Mouse (Mus musculus) intestine, postnatal 0 days (tissue): ENCODE results near the gene Nme7. TPM values are rescaled to one million over a fixed set of nuclear protein-coding genes. Genes with fewer than 3 reads are reported as not detected.

Experiments used
- ATAC-seq: fragments of 200-750 bp; cut with Nextera tagmentation; 2 replicates; pipeline ENCODE4 v1.8.0; 2017; ENCODE audit warnings: mild to moderate bottlenecking, moderate TSS enrichment, moderate library complexity
- H3K27ac ChIP-seq: fragments of 300-500 bp; sonication (generic); 2 replicates; pipeline ENCODE4 v1.5.1; 2014; ENCODE audit warnings: mild to moderate bottlenecking, low read depth, low read length, moderate library complexity
- H3K27me3 ChIP-seq: fragments of 300-500 bp; sonication (generic); replicated peaks from 2 replicates; pipeline ENCODE4 v1.6.1; 2014; ENCODE audit warnings: low read length, mixed read lengths; ENCODE audit not compliant: control insufficient read depth, insufficient read depth
- H3K36me3 ChIP-seq: fragments of 300-500 bp; sonication (generic); 2 replicates; pipeline ENCODE4 v1.6.1; 2014; ENCODE audit warnings: mild to moderate bottlenecking, moderate library complexity; ENCODE audit not compliant: control insufficient read depth, insufficient read depth
- H3K4me1 ChIP-seq: fragments of 300-500 bp; sonication (generic); replicated peaks from 2 replicates; pipeline ENCODE4 v1.6.1; 2014; ENCODE audit warnings: antibody characterized with exemption, low read length, mixed read lengths; ENCODE audit not compliant: control insufficient read depth, insufficient read depth
- H3K4me2 ChIP-seq: fragments of 300-500 bp; sonication (generic); replicated peaks from 2 replicates; pipeline ENCODE4 v1.6.1; 2014; ENCODE audit warnings: low read depth, mild to moderate bottlenecking, moderate library complexity
- H3K4me3 ChIP-seq: fragments of 300-500 bp; sonication (generic); 2 replicates; pipeline ENCODE4 v1.5.1; 2014; ENCODE audit warnings: low read depth, low read length
- H3K9ac ChIP-seq: fragments of 300-500 bp; sonication (generic); 2 replicates; pipeline ENCODE4 v1.6.1; 2014; ENCODE audit warnings: mild to moderate bottlenecking, low read depth, low read length
- H3K9me3 ChIP-seq: fragments of 300-500 bp; sonication (generic); 2 replicates; pipeline ENCODE4 v1.6.1; 2016; ENCODE audit warnings: mixed run types; ENCODE audit not compliant: control insufficient read depth
- CTCF ChIP-seq: sonication (generic); IDR thresholded peaks from 2 replicates; pipeline ENCODE4 v1.5.1; 2016; ENCODE audit warnings: low read depth, mild to moderate bottlenecking, control low read depth, antibody characterized with exemption, moderate library complexity
- WGBS: fragments of 180-500 bp; shearing (Covaris S2); extraction: QIAGEN DNeasy Blood & Tissue Kit; methylation state at CpG from one replicate; pipeline ENCODE4 v1.1.7; 2014; 5-methylcytosine and 5-hydroxymethylcytosine counted together
- polyA plus RNA-seq: library from polyadenylated mRNA; unstranded; fragments of >200 nt; fragmentation: Nextera tagmentation; extraction: Ambion mirVana; gene quantifications from 2 replicates; pipeline ENCODE4 v1.2.1, GENCODE M21; 2015

The Nme7 gene
- polyA plus RNA-seq, 1 experiment from 2014 or later = 18.0 TPM

DNA sequence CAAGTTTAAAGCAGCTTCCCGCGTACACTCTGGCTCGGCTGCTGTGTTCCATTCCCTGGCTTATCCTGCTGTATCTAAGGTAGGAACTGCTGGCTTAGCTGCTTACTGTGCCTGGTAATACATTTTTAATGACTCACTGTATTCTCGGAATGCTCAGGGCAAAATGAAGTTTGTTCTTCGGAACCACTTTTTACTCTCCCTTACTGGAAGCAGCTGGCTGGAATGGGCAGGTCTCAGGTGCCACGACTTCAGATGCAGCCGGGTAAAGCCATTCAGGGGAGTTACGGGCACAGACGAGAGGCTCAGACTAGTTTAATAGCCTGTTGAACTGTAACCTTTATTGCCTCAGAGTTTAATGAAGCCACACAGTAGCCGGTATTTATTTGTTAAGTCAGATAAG lies 17.5 kb downstream of the Nme7 start:
- peak overlapping the region; percentile 22 for H3K4me2 ChIP-seq
- no peak overlapping the region for H3K9ac ChIP-seq
- no peak for TF ChIP-seq CTCF
- no peaks in the 10 kb centered on the region for H3K27me3 ChIP-seq
- H3K36me3 ChIP-seq = no peaks in the 10 kb centered on the region
- H3K4me1 ChIP-seq = no peaks in the 10 kb centered on the region; the same call in 1 of the 2 replicates
- peak; percentile 74 for ATAC-seq
- no peaks in the 10 kb centered on the region for H3K9me3 ChIP-seq
- peak overlapping the region; percentile 10; the same call in 1 of the 2 replicates for H3K27ac ChIP-seq
- H3K4me3 ChIP-seq = no peak overlapping the region
- WGBS = 35% methylated on average over 10 of the region's 10 CpGs

DNA sequence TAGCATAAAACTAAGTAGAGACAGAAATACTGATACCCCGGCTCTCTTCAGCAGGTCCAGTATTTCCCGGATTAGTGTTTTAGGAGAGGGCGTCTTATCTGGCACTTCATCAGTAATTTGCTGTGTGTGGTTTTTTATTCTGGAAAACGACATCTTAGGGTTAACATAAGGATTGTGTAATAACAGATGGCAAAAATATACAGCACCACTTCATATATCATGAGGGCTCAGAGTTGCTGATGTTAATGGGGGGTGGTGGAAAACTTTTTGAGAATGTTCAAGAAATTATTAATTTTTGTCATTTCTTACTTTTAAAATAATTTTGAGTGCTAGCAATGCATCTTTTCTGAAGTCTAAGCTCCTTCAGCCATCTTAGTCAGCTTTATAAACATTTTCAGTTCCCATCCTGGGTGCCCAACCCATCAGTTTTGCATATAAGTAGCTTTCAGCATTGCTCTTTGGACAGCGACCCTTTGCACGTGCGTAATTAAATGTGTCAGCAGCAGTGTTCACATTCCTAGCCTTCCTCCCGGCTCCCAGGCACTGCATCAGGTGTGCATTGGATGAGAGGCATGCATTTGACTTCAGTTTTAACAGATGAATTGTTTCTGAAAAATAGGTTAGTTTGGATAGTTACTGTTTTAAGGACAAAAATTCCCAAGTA lies 19.2 kb downstream of the Nme7 start:
- no peaks in the 10 kb centered on the region; the same call in 1 of the 2 replicates for H3K4me1 ChIP-seq
- no peak overlapping the region for H3K4me3 ChIP-seq
- no peak overlapping the region for H3K4me2 ChIP-seq
- ATAC-seq = no peak
- H3K9ac ChIP-seq = no peak overlapping the region
- H3K27ac ChIP-seq = no peak overlapping the region
- WGBS = 57% methylated on average over 8 of the region's 8 CpGs
- no peaks in the 10 kb centered on the region for H3K27me3 ChIP-seq
- no peak for TF ChIP-seq CTCF
- H3K9me3 ChIP-seq = no peaks in the 10 kb centered on the region
- H3K36me3 ChIP-seq = no peaks in the 10 kb centered on the region

DNA sequence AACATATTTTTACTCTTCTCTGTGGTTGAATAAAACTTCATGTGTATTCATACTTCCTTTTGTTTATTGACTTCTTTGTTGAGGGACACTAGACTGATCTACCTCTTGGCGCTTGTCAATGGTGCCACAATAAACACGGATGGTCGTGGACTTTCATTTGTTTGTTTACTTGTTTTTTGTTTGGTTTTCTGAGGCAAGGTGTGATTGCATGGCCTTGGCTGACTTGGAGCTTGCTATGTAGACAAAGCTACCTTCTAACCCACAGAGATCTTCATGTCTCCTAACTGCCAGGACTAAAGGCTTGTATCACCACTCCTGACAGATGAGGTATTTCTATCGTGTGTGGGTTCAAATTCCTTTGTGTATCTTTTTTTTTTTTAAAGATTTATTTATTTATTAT lies 20.3 kb downstream of the Nme7 start:
- TF ChIP-seq CTCF = no peak
- ATAC-seq = no peak
- Histone ChIP-seq H3K27me3 (no peaks in the 10 kb centered on the region), H3K36me3 (no peaks in the 10 kb centered on the region), H3K4me2 (no peak overlapping the region), H3K4me1 (no peaks in the 10 kb centered on the region; the same call in 1 of the 2 replicates), H3K27ac (no peak overlapping the region), H3K9ac (no peak overlapping the region), H3K4me3 (no peak overlapping the region), H3K9me3 (no peaks in the 10 kb centered on the region)
- WGBS = 82% methylated on average over 4 of the region's 4 CpGs

DNA sequence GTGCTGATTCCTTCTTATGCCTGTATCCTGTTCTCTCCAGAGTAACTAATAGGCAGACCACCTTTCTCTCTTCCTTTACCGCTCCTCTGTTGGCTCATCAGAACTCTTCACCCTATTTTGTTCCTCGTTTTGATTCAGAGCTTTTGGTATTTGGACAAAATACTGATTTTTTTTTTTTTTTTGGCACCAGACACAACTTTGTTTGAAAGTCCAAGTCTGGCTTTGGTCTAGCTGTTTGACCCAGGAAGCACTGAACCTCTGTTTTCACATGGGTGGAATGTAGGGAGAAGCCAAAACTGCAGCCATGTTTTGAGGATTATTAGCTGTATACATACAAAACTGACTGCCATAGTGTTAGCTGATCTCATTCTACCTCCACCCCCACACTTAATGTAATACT lies 21.0 kb downstream of the Nme7 start:
- Histone ChIP-seq H3K4me2 (no peak overlapping the region), H3K36me3 (no peaks in the 10 kb centered on the region), H3K9me3 (no peaks in the 10 kb centered on the region), H3K4me1 (no peaks in the 10 kb centered on the region; the same call in 1 of the 2 replicates), H3K4me3 (no peak overlapping the region), H3K27ac (no peak overlapping the region), H3K27me3 (no peaks in the 10 kb centered on the region), H3K9ac (no peak overlapping the region)
- no peak for ATAC-seq
- WGBS = 76% methylated on average over 2 of the region's 2 CpGs
- no peak for TF ChIP-seq CTCF

DNA sequence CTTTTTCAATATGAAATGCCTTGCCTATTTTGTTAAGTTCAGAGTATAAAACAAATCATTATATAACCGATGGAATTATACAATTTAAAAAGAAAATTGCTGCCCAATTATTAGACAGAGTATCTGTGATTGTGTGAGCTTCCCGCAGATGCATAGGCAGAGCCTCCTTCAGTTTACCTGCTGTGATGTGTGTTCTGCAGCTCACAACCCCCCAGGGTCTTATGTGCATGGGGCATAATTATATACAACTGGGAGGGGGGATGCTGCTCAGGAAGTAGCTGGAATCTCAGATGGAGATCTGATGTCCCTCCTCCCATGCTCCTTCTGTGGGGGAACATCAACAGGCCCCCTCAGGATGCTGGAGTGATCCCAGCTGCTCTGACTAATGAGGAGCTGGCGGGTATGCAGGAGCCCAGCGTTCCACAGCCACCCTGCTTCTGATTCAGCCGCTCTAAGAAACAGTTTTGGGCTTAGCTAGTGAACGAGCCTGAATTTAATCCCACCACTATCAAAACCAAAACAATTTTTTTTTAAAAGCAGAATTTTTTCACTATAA lies 22.8 kb downstream of the Nme7 start:
- Histone ChIP-seq H3K36me3 (peaks cover 6% of the 10 kb centered on the region; the same call in 1 of the 2 replicates), H3K9me3 (no peaks in the 10 kb centered on the region), H3K4me1 (no peaks in the 10 kb centered on the region), H3K9ac (no peak overlapping the region), H3K4me3 (no peak overlapping the region), H3K4me2 (no peak overlapping the region), H3K27me3 (no peaks in the 10 kb centered on the region), H3K27ac (no peak overlapping the region)
- no peak for ATAC-seq
- WGBS = 68% methylated on average over 6 of the region's 6 CpGs
- no peak for TF ChIP-seq CTCF

DNA sequence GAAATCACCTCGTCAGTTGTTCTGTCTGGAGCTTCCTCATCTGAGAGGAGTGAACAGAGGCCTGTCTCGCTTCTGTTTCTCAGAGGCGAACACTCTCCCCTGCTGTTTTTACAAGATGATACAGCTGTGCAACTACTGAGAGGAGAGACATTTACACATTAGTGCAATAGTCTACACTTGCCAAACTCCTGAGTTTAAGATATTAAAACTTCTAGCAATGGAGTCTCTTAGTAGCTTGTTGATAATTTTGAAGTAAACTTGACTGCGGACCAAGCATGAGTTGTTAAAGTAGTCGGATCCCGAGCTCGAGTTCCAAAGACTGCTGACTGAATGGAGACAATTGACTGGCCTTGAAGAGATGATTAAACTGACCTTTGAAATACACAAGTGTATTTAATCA lies 23.8 kb downstream of the Nme7 start:
- peaks cover 6% of the 10 kb centered on the region; the same call in 1 of the 2 replicates for H3K36me3 ChIP-seq
- no peaks in the 10 kb centered on the region for H3K4me1 ChIP-seq
- no peak overlapping the region for H3K9ac ChIP-seq
- 37% methylated on average over 7 of the region's 7 CpGs for WGBS
- no peak overlapping the region for H3K4me3 ChIP-seq
- H3K4me2 ChIP-seq = no peak overlapping the region
- H3K27me3 ChIP-seq = no peaks in the 10 kb centered on the region
- no peaks in the 10 kb centered on the region for H3K9me3 ChIP-seq
- TF ChIP-seq CTCF = no peak
- ATAC-seq = no peak
- no peak overlapping the region for H3K27ac ChIP-seq
